Comparison of ENCODE assay signal across 10 mouse cellular contexts in the genomic region with DNA sequence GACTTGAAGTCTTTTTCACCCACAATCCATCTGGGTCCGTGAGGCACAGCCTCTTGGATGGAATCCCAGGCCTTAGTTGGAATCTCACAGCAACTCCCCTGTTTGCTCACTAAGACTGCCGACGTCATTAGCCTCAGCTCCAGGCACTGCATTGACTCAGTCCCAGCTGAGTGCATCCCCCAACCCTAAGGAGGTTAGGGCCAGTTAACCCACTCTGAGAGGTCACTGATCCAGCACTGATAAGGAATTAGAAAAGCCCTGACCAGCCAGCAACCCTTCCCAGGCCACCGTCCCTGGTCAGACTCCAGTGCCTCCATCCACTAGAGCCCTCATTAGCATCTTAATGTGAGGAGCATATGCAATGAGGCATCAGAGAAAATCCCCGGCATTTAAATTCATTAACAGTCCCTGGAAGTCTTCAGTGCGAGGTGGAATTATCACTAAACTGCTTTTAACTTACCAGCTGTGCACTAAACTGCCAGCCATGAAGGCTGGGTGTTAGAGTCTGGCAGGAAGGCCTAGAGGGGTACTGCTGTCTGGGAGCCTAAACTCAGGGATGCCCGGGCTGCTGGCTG.
DNase-seq lines count a peak whose midpoint lies in the region; ATAC-seq and TF ChIP-seq lines count a peak whose summit lies in the region.
"Had no signal": no experiment of that assay in that cellular context is flagged by ENCODE, and none has a peak within 500 bp of the region (broad histone marks: within the 10 kb centered on the region; RNA-seq: fewer than 3 reads in every experiment).

No protein-coding gene starts in this region.

- no peaks in the 10 kb centered on the region for H3K9me3 ChIP-seq in forebrain, embryonic 13.5 days (replicated peaks)
- no peaks in the 10 kb centered on the region for H3K9me3 ChIP-seq in hindbrain, postnatal 0 days (ENCODE audit: low read length)
- H3K9me3 ChIP-seq in midbrain, postnatal 0 days (ENCODE audit: low read length): no peaks in the 10 kb centered on the region
- no peaks in the 10 kb centered on the region for H3K9me3 ChIP-seq in heart, embryonic 12.5 days (replicated peaks)
- H3K9me3 ChIP-seq: embryonic facial prominence, embryonic 13.5 days had no signal

- TF ChIP-seq CTCF in hindbrain, postnatal 0 days (IDR thresholded peaks at IDR 0.05; ENCODE audit: low read depth): no peak
- TF ChIP-seq CTCF in midbrain, postnatal 0 days (IDR thresholded peaks at IDR 0.05): no peak

- H3K36me3 ChIP-seq in forebrain, embryonic 13.5 days (ENCODE audit: poor library complexity, severe bottlenecking): no peaks in the 10 kb centered on the region
- H3K36me3 ChIP-seq in hindbrain, postnatal 0 days (ENCODE audit: insufficient read depth, low read length): no peaks in the 10 kb centered on the region
- H3K36me3 ChIP-seq in midbrain, postnatal 0 days (ENCODE audit: insufficient read depth, low read length): no peaks in the 10 kb centered on the region
- no peaks in the 10 kb centered on the region for H3K36me3 ChIP-seq in heart, embryonic 12.5 days
- H3K36me3 ChIP-seq: embryonic facial prominence, embryonic 13.5 days had no signal

- no peak overlapping the region for H3K4me3 ChIP-seq in forebrain, embryonic 13.5 days
- H3K4me3 ChIP-seq in hindbrain, postnatal 0 days (ENCODE audit: low read length): no peak overlapping the region
- H3K4me3 ChIP-seq in midbrain, postnatal 0 days (ENCODE audit: low read depth, low read length): no peak overlapping the region
- no peak overlapping the region for H3K4me3 ChIP-seq in heart, embryonic 12.5 days
- H3K4me3 ChIP-seq: embryonic facial prominence, embryonic 13.5 days had no signal

- H3K9ac ChIP-seq in forebrain, embryonic 13.5 days: 0 out of 2 replicates have a peak overlapping the region, but pooled peaks have one; percentile 38
- no peak overlapping the region for H3K9ac ChIP-seq in hindbrain, postnatal 0 days (replicated peaks; ENCODE audit: low read length)
- H3K9ac ChIP-seq in midbrain, postnatal 0 days (replicated peaks; ENCODE audit: low read length, poor library complexity, severe bottlenecking): no peak overlapping the region
- H3K9ac ChIP-seq in heart, embryonic 12.5 days: no peak overlapping the region
- H3K9ac ChIP-seq: embryonic facial prominence, embryonic 13.5 days had no signal

- H3K4me1 ChIP-seq in forebrain, embryonic 13.5 days: peaks cover 17% of the 10 kb centered on the region
- peaks cover 12% of the 10 kb centered on the region for H3K4me1 ChIP-seq in hindbrain, postnatal 0 days (ENCODE audit: insufficient read depth, low read length)
- no peaks in the 10 kb centered on the region for H3K4me1 ChIP-seq in midbrain, postnatal 0 days (ENCODE audit: insufficient read depth, low read length)
- H3K4me1 ChIP-seq in heart, embryonic 12.5 days (replicated peaks): no peaks in the 10 kb centered on the region
- H3K4me1 ChIP-seq: embryonic facial prominence, embryonic 13.5 days had no signal

- 0 out of 2 replicates have a peak, but pooled peaks cover 6% of the 10 kb centered on the region for H3K27me3 ChIP-seq in forebrain, embryonic 13.5 days
- H3K27me3 ChIP-seq in hindbrain, postnatal 0 days (ENCODE audit: insufficient read depth, low read length): no peaks in the 10 kb centered on the region
- H3K27me3 ChIP-seq in midbrain, postnatal 0 days (ENCODE audit: insufficient read depth, low read length): 0 out of 2 replicates have a peak, but pooled peaks cover 6% of the 10 kb centered on the region
- 0 out of 2 replicates have a peak, but pooled peaks cover 8% of the 10 kb centered on the region for H3K27me3 ChIP-seq in heart, embryonic 12.5 days (replicated peaks)
- H3K27me3 ChIP-seq: embryonic facial prominence, embryonic 13.5 days had no signal

- peak; percentile 19 for DNase-seq in embryo, embryonic 10 days (ENCODE audit: low spot score)
- DNase-seq in embryo, embryonic 9.5 days (ENCODE audit: extremely low spot score): no peak
- DNase-seq in hindbrain, postnatal 0 days (ENCODE audit: low spot score): peak; percentile 54
- DNase-seq in midbrain, postnatal 0 days (ENCODE audit: low spot score): peak; percentile 55
- no peak for DNase-seq in thymus, postnatal 14 days
- no peak for DNase-seq in gastrocnemius, adult 18-20 months (ENCODE audit: low spot score)
- DNase-seq: kidney, adult 8-10 months had no signal

- H3K4me2 ChIP-seq in forebrain, embryonic 13.5 days: peak overlapping the region; percentile 36
- H3K4me2 ChIP-seq in hindbrain, postnatal 0 days (ENCODE audit: low read depth, low read length): no peak overlapping the region
- no peak overlapping the region for H3K4me2 ChIP-seq in midbrain, postnatal 0 days (ENCODE audit: low read depth, low read length, poor library complexity, severe bottlenecking)
- H3K4me2 ChIP-seq in heart, embryonic 12.5 days: no peak overlapping the region
- H3K4me2 ChIP-seq: embryonic facial prominence, embryonic 13.5 days had no signal

- peak overlapping the region; percentile 87 for H3K27ac ChIP-seq in forebrain, embryonic 13.5 days
- no peak overlapping the region for H3K27ac ChIP-seq in hindbrain, postnatal 0 days
- 0 out of 2 replicates have a peak overlapping the region, but pooled peaks have one; percentile 48 for H3K27ac ChIP-seq in midbrain, postnatal 0 days (ENCODE audit: low read depth, low read length)
- H3K27ac ChIP-seq in heart, embryonic 12.5 days (ENCODE audit: poor library complexity, severe bottlenecking): no peak overlapping the region
- H3K27ac ChIP-seq: embryonic facial prominence, embryonic 13.5 days had no signal

- 5% methylated on average over 7 of the region's 7 CpGs for WGBS in forebrain, embryonic 13.5 days
- WGBS in hindbrain, postnatal 0 days: 10% methylated on average over 7 of the region's 7 CpGs
- WGBS in midbrain, postnatal 0 days: 7% methylated on average over 7 of the region's 7 CpGs
- 25% methylated on average over 7 of the region's 7 CpGs for WGBS in heart, embryonic 12.5 days

- ATAC-seq in forebrain, embryonic 13.5 days: peak; percentile 91
- peak; percentile 64; the same call in 1 of the 2 replicates for ATAC-seq in hindbrain, postnatal 0 days
- ATAC-seq in midbrain, postnatal 0 days (ENCODE audit: low FRiP score): peak; percentile 20; the same call in 1 of the 2 replicates
- no peak for ATAC-seq in heart, embryonic 12.5 days (ENCODE audit: insufficient number of reproducible peaks, low FRiP score)

Comparison
In these comparisons a context has a peak if more than half of its experiments do, and no peak if none do; other contexts are left out.
1. DNase-seq: peak in embryo, embryonic 10 days (single experiment), hindbrain, postnatal 0 days (single experiment) and midbrain, postnatal 0 days (single experiment); none in embryo, embryonic 9.5 days (single experiment), thymus, postnatal 14 days (single experiment) and gastrocnemius, adult 18-20 months (single experiment).
2. H3K27ac ChIP-seq: peak in forebrain, embryonic 13.5 days (single experiment) and midbrain, postnatal 0 days (single experiment); none in hindbrain, postnatal 0 days (single experiment) and heart, embryonic 12.5 days (single experiment).